Mouse (Mus musculus) megakaryocyte, embryonic 14.5 days (primary cell): ENCODE data around the gene Isg20.

Experiments
- FLI1 ChIP-seq: IDR thresholded peaks from 2 replicates; pipeline ENCODE4 v1.6.1; 2012; ENCODE audit warnings: low read length, inconsistent platforms, mixed read lengths
- GATA1 ChIP-seq: IDR thresholded peaks from 3 replicates; pipeline ENCODE4 v1.6.1; 2012; ENCODE audit warnings: mixed read lengths, low read length, inconsistent platforms, borderline replicate concordance

DNA sequence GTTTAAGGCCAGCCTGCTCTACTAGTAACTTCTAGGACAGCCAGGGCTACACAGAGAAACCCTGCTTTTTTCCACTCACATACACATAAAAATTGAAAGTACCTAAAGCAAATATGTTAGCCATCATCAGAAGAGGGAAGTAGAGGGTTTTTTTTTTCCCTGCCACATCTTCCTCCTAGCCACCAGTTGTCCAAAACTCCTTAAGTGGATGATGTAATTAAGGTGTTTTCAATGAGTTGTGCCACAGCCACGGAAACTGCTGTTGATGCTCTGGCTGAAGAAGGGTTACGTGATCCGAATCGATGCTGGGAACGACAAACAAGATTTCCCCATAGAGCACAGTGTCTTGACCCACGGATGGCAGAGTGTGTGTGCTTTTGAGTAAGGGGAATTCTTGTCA, 40.9 kb upstream of the Isg20 start:
- TF ChIP-seq FLI1 = no peak
- TF ChIP-seq GATA1 = no peak
